Mouse (Mus musculus) stomach, postnatal 0 days (tissue): ENCODE measurements around the gene Wsb2. TPM values are rescaled to one million over a fixed set of nuclear protein-coding genes. Genes with fewer than 3 reads are reported as not detected.

Source experiments
- ATAC-seq: fragments of 200-750 bp; cut with Nextera tagmentation; 2 replicates; pipeline ENCODE4 v1.8.0; 2017; ENCODE audit not compliant: low FRiP score, low TSS enrichment
- DNase-seq: peaks from one replicate; pipeline ENCODE4 v3.0.0-alpha.2; 2016; ENCODE audit warnings: low spot score
- H3K27ac ChIP-seq: fragments of 300-500 bp; sonication (generic); replicated peaks from 2 replicates; pipeline ENCODE4 v1.5.1; 2014; ENCODE audit warnings: mild to moderate bottlenecking, control low read depth
- H3K27me3 ChIP-seq: fragments of 300-500 bp; sonication (generic); 2 replicates; pipeline ENCODE4 v1.6.1; 2014; ENCODE audit warnings: low read length; ENCODE audit not compliant: control insufficient read depth, insufficient read depth
- H3K36me3 ChIP-seq: fragments of 300-500 bp; sonication (generic); 2 replicates; pipeline ENCODE4 v1.6.1; 2014; ENCODE audit warnings: low read length, mixed read lengths; ENCODE audit not compliant: control insufficient read depth, insufficient read depth
- H3K4me1 ChIP-seq: fragments of 300-500 bp; sonication (generic); replicated peaks from 2 replicates; pipeline ENCODE4 v1.6.1; 2014; ENCODE audit warnings: antibody characterized with exemption; ENCODE audit not compliant: control insufficient read depth, insufficient read depth
- H3K4me2 ChIP-seq: fragments of 300-500 bp; sonication (generic); replicated peaks from 2 replicates; pipeline ENCODE4 v1.6.1; 2014; ENCODE audit warnings: low read depth, mild to moderate bottlenecking, control low read depth, moderate library complexity
- H3K4me3 ChIP-seq: fragments of 300-500 bp; sonication (generic); 2 replicates; pipeline ENCODE4 v1.5.1; 2014; ENCODE audit warnings: low read depth, low read length, control low read depth
- H3K9ac ChIP-seq: fragments of 300-500 bp; sonication (generic); 2 replicates; pipeline ENCODE4 v1.6.1; 2014; ENCODE audit warnings: mild to moderate bottlenecking, low read length, control low read depth, mixed read lengths
- H3K9me3 ChIP-seq: fragments of 300-500 bp; sonication (generic); 2 replicates; pipeline ENCODE4 v1.6.1; 2016; ENCODE audit warnings: low read length; ENCODE audit not compliant: control insufficient read depth
- CTCF ChIP-seq: IDR thresholded peaks from 2 replicates; pipeline ENCODE4 v1.5.1; 2016; ENCODE audit warnings: antibody characterized with exemption, low read depth, mild to moderate bottlenecking, moderate library complexity
- EP300 ChIP-seq: optimal IDR thresholded peaks from 2 replicates; pipeline ENCODE3; 2016; ENCODE audit warnings: antibody characterized with exemption
- WGBS: fragments of 180-500 bp; shearing (Covaris S2); extraction: QIAGEN DNeasy Blood & Tissue Kit; methylation state at CpG from one replicate; pipeline ENCODE4 v1.1.7; 2014; 5-methylcytosine and 5-hydroxymethylcytosine counted together
- polyA plus RNA-seq: library from polyadenylated mRNA; unstranded; fragments of >200 nt; fragmentation: Nextera tagmentation; extraction: Ambion mirVana; gene quantifications from 2 replicates; pipeline ENCODE4 v1.2.1, GENCODE M21; 2015

Wsb2 gene
- polyA plus RNA-seq, 1 experiment from 2014 or later = 50.3 TPM

- ATAC-seq (no peak), DNase-seq (no peak)
- Histone ChIP-seq H3K36me3 (peaks cover 7% of the 10 kb centered on the region), H3K4me1 (no peaks in the 10 kb centered on the region), H3K27ac (no peak overlapping the region), H3K4me3 (no peak overlapping the region), H3K4me2 (no peak overlapping the region), H3K9ac (no peak overlapping the region), H3K9me3 (no peaks in the 10 kb centered on the region), H3K27me3 (no peaks in the 10 kb centered on the region)
- TF ChIP-seq EP300 (no peak), CTCF (no peak)
- 95% methylated on average over 2 of the region's 2 CpGs for WGBS
Observed at GRCm38 (mm10) chr5:117347838-117348237, 9.3 kb upstream of the Wsb2 start.

- DNase-seq (peak; percentile 88), ATAC-seq (peak; percentile 79)
- no peak for TF ChIP-seq EP300
- H3K4me2 ChIP-seq = no peak overlapping the region
- no peaks in the 10 kb centered on the region for H3K4me1 ChIP-seq
- H3K9me3 ChIP-seq = no peaks in the 10 kb centered on the region
- H3K36me3 ChIP-seq = peaks cover 7% of the 10 kb centered on the region
- WGBS = 43% methylated on average over 19 of the region's 19 CpGs
- no peak overlapping the region for H3K27ac ChIP-seq
- H3K27me3 ChIP-seq = no peaks in the 10 kb centered on the region
- H3K9ac ChIP-seq = no peak overlapping the region
- H3K4me3 ChIP-seq = no peak overlapping the region
Observed at GRCm38 (mm10) chr5:117348279-117348678, 8.8 kb upstream of the Wsb2 start.

- DNase-seq = no peak
- no peak overlapping the region for H3K4me2 ChIP-seq
- H3K9ac ChIP-seq = no peak overlapping the region
- no peaks in the 10 kb centered on the region for H3K36me3 ChIP-seq
- no peak for ATAC-seq
- 0 out of 2 replicates have a peak, but pooled peaks cover 2% of the 10 kb centered on the region for H3K4me1 ChIP-seq
- no peaks in the 10 kb centered on the region for H3K9me3 ChIP-seq
- H3K27ac ChIP-seq = no peak overlapping the region
- TF ChIP-seq EP300 (no peak), CTCF (no peak)
- 72% methylated on average over 8 of the region's 8 CpGs for WGBS
- no peaks in the 10 kb centered on the region for H3K27me3 ChIP-seq
- H3K4me3 ChIP-seq = no peak overlapping the region
Observed at GRCm38 (mm10) chr5:117354121-117354520, 3.0 kb upstream of the Wsb2 start.

- no peak for ATAC-seq
- no peak for DNase-seq
- peak overlapping the region; percentile 97 for H3K27ac ChIP-seq
- H3K27me3 ChIP-seq = no peaks in the 10 kb centered on the region
- WGBS = 37% methylated on average over 14 of the region's 14 CpGs
- no peaks in the 10 kb centered on the region for H3K9me3 ChIP-seq
- peaks cover 6% of the 10 kb centered on the region for H3K4me1 ChIP-seq
- no peaks in the 10 kb centered on the region for H3K36me3 ChIP-seq
- peak overlapping the region; percentile 96 for H3K4me2 ChIP-seq
- no peak overlapping the region for H3K9ac ChIP-seq
- peak overlapping the region; percentile 97; the same call in 1 of the 2 replicates for H3K4me3 ChIP-seq
- TF ChIP-seq EP300 (no peak), CTCF (peak; percentile 59)
Observed at GRCm38 (mm10) chr5:117355648-117356303, 1.3 kb upstream of the Wsb2 start.

- H3K9me3 ChIP-seq = no peaks in the 10 kb centered on the region
- peak; percentile 60 for DNase-seq
Observed at GRCm38 (mm10) chr5:117356365-117357128, 557 bp upstream of the Wsb2 start.

More at GRCm38 (mm10) chr5:117356365-117357128, 557 bp upstream of the Wsb2 start:
- H3K27me3 ChIP-seq = no peaks in the 10 kb centered on the region
- H3K4me3 ChIP-seq = peak overlapping the region; percentile 97
- ATAC-seq = peak; percentile 0; the same call in 1 of the 2 replicates
- H3K36me3 ChIP-seq = no peaks in the 10 kb centered on the region
- TF ChIP-seq EP300 = no peak
- no peak for TF ChIP-seq CTCF
- peak overlapping the region; percentile 97 for H3K27ac ChIP-seq
- peak overlapping the region; percentile 90 for H3K9ac ChIP-seq
- H3K4me2 ChIP-seq = peak overlapping the region; percentile 96
- WGBS = 0% methylated on average over 20 of the region's 24 CpGs
- peaks cover 8% of the 10 kb centered on the region for H3K4me1 ChIP-seq
